Mouse (Mus musculus) stomach, postnatal 0 days (tissue): ENCODE data around the gene Dbi.

Source experiments
- CTCF ChIP-seq: IDR thresholded peaks from 2 replicates; pipeline ENCODE4 v1.5.1; 2016; ENCODE audit warnings: antibody characterized with exemption, low read depth, mild to moderate bottlenecking, moderate library complexity
- EP300 ChIP-seq: optimal IDR thresholded peaks from 2 replicates; pipeline ENCODE3; 2016; ENCODE audit warnings: antibody characterized with exemption

GRCm38 (mm10) chr1:120066625-120067024, 54.3 kb downstream of the Dbi start:
- no peak for TF ChIP-seq EP300
- no peak for TF ChIP-seq CTCF
